Mouse (Mus musculus): ENCODE results near the gene Olfr1022.

- TF ChIP-seq POLR2A (IDR thresholded peaks at IDR 0.05; ENCODE audit: borderline replicate concordance, low read depth, low read length) (no peak), CTCF (IDR thresholded peaks at IDR 0.05; ENCODE audit: low read depth, low read length) (no peak)
Measured at GRCm38 (mm10) chr2:85914893-85915292, 46.5 kb downstream of the Olfr1022 start, which contains the start of gene Olfr1025-ps1.
